Mouse (Mus musculus): ENCODE data around the gene Fastkd2. TPM values are rescaled to one million over a fixed set of nuclear protein-coding genes. Genes with fewer than 3 reads are reported as not detected.

The Fastkd2 gene
- total RNA-seq (2023): 10 to 100 TPM; 28.6 to 38.4 TPM

DNA sequence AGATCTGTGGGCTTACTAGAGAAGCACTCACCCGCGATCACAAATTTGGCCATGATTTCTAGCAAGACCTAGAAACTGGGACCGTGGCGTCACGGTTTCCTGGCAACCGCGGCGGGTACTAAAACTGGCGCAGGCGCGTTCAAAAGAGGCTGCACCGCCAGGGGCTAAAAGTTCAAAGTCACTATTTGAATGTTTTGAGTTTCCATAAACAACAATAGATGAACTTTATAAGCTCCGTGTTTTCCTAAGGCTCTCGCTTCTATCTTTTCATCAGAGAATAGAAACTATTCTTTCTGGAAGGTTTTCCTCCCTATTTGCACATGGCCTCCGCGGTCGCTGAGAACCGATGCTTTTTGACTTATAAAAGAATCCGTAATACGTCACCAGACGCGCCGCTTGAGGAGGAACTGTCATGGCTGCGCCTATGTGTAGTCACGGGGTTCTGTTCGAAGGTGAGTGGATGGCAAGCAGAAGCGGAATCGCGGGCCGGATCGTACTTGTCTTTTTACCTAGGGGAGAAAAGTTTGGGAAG lies at the start of gene Fastkd2, which contains the start of gene Mdh1b:
Gene Fastkd2, plus strand, starts transcription at position 375 of the 532 bp plus-strand sequence.
Gene Mdh1b, minus strand, starts transcription at position 79 of the 532 bp plus-strand sequence.

DNA sequence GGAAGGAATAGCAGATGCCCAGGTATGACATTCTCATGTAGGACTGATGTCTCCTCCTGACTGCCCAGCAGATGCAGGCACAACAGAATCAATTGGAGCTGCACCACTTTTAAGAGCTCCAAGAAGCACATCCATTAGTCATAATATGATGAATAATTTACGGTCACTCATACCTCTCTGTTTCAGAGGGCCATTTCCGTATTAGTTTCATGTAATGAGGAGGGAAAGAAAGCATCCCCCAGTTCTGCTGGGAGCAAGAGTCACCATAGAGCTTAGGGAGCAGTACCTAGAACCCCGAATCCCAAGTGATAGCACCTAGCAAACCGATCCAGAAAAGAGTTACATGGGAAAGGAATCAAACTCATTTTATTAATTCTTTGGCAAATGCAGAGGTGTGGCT lies 43.6 kb upstream of the Fastkd2 start, which contains the start of gene Dytn:
Gene Dytn, minus strand, starts transcription at position 101 of the 400 bp plus-strand sequence.

DNA sequence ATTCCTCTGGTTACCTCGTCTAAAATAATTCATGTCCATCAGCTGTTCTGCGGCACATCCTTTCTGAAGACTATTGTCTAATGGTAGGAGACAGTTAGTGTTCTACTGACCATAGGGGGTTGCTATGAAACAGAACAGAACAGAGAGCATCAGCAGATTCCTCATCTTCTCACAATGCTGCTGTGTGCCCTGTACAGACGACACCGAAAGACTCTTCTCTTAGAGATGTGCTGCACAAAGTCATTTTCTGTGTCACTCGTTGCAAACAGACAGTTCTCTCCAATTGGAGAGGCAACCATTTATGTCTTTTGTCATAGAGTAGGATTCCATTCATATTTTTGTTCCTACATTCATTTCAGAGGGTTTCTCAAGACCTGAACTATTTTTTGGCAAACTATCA lies 38.8 kb downstream of the Fastkd2 start, which contains the start of gene 4933402D24Rik:
Gene 4933402D24Rik, minus strand, starts transcription at position 101 of the 400 bp plus-strand sequence.

Other genes with a start within 250 kb of the Fastkd2 start
- not detected for gene Gm39653, start 114.6 kb upstream of the Fastkd2 start, total RNA-seq (2023)
- gene Dytn, start 43.7 kb upstream of the Fastkd2 start, total RNA-seq (2023): not detected
- gene Mdh1b, start 296 bp upstream of the Fastkd2 start, total RNA-seq (2023): not detected
- gene 4933402D24Rik, start 38.7 kb downstream of the Fastkd2 start, total RNA-seq (2023): not detected